Mouse (Mus musculus): Measurements from ENCODE around the gene Olfr131.
"Not testable (repeated sequence)": the region's sequence is repeated elsewhere in the genome, so short reads cannot be mapped to it uniquely, and the experiment has no call there.

The Olfr131 gene

GRCm38 (mm10) chr17:38088593-38088992 lies at the start of gene Olfr131:
Olfr131 (minus strand) TSS chr17:38088693.
- no peak for DNase-seq (ENCODE audit: low read depth)

- DNase-seq (ENCODE audit: low read depth): no peak
Measured at GRCm38 (mm10) chr17:38134426-38134825, 45.9 kb upstream of the Olfr131 start, which contains the start of gene Olfr132. Olfr132 (minus strand) TSS chr17:38134526.

- DNase-seq (ENCODE audit: low read depth): not testable (repeated sequence)
Measured at GRCm38 (mm10) chr17:38125371-38125770, 36.9 kb upstream of the Olfr131 start.

- DNase-seq (ENCODE audit: low read depth): not testable (repeated sequence)
Measured at GRCm38 (mm10) chr17:38124199-38124598, 35.7 kb upstream of the Olfr131 start.

- no peak for DNase-seq (ENCODE audit: low read depth)
Measured at GRCm38 (mm10) chr17:38082364-38082763, 6.1 kb downstream of the Olfr131 start.

- DNase-seq (ENCODE audit: low read depth): no peak
Measured at GRCm38 (mm10) chr17:38063621-38064020, 24.9 kb downstream of the Olfr131 start, which contains the start of gene Olfr130. Olfr130 (plus strand) TSS chr17:38063921.

GRCm38 (mm10) chr17:38059979-38060378 lies 28.5 kb downstream of the Olfr131 start, which contains the start of gene Olfr129:
Olfr129 (minus strand) TSS chr17:38060079.
- DNase-seq (ENCODE audit: low read depth): no peak
